Mouse (Mus musculus): ENCODE data around the gene Rap1a. TPM values are rescaled to one million over a fixed set of nuclear protein-coding genes. Genes with fewer than 3 reads are reported as not detected.

The Rap1a gene
- polyA plus RNA-seq, 1 experiment from 2014 or later: 166 TPM

GRCm38 (mm10) chr3:105697148-105697441 lies 104.0 kb downstream of the Rap1a start:
- Histone ChIP-seq H3K27me3 (replicated peaks; ENCODE audit: insufficient read depth, low read length) (0 out of 2 replicates have a peak, but pooled peaks cover 5% of the 10 kb centered on the region), H3K4me3 (ENCODE audit: low read depth, low read length) (no peak overlapping the region), H3K36me3 (ENCODE audit: insufficient read depth, low read length) (no peaks in the 10 kb centered on the region), H3K9me3 (ENCODE audit: low read length) (no peaks in the 10 kb centered on the region), H3K9ac (replicated peaks; ENCODE audit: low read depth) (no peak overlapping the region), H3K4me2 (replicated peaks; ENCODE audit: low read depth, low read length) (no peak overlapping the region), H3K4me1 (ENCODE audit: insufficient read depth, low read depth, low read length) (peaks cover 4% of the 10 kb centered on the region; the same call in 1 of the 2 replicates), H3K27ac (ENCODE audit: low read length) (no peak overlapping the region)
- DNase-seq (ENCODE audit: low spot score) (no peak), ATAC-seq (no peak)
- TF ChIP-seq EP300 (IDR thresholded peaks at IDR 0.05): no peak
- no peak for TF ChIP-seq CTCF (IDR thresholded peaks at IDR 0.05)
- 70% methylated on average over 5 of the region's 5 CpGs for WGBS

GRCm38 (mm10) chr3:105696387-105697147 lies 104.6 kb downstream of the Rap1a start:
- H3K4me2 ChIP-seq (replicated peaks; ENCODE audit: low read depth, low read length): no peak overlapping the region
- peaks cover 4% of the 10 kb centered on the region; the same call in 1 of the 2 replicates for H3K4me1 ChIP-seq (ENCODE audit: insufficient read depth, low read depth, low read length)
- H3K9ac ChIP-seq (replicated peaks; ENCODE audit: low read depth): no peak overlapping the region
- no peak for ATAC-seq
- no peak for TF ChIP-seq EP300 (IDR thresholded peaks at IDR 0.05)
- H3K27me3 ChIP-seq (replicated peaks; ENCODE audit: insufficient read depth, low read length): 0 out of 2 replicates have a peak, but pooled peaks cover 5% of the 10 kb centered on the region
- DNase-seq (ENCODE audit: low spot score): no peak
- no peaks in the 10 kb centered on the region for H3K36me3 ChIP-seq (ENCODE audit: insufficient read depth, low read length)
- H3K27ac ChIP-seq (ENCODE audit: low read length): no peak overlapping the region
- no peak overlapping the region for H3K4me3 ChIP-seq (ENCODE audit: low read depth, low read length)
- no peaks in the 10 kb centered on the region for H3K9me3 ChIP-seq (ENCODE audit: low read length)
- 64% methylated on average over 17 of the region's 17 CpGs for WGBS

- DNase-seq (ENCODE audit: low spot score): no peak
- ATAC-seq: no peak
- TF ChIP-seq EP300 (IDR thresholded peaks at IDR 0.05) (no peak), CTCF (IDR thresholded peaks at IDR 0.05) (no peak)
- Histone ChIP-seq H3K9ac (replicated peaks; ENCODE audit: low read depth) (no peak overlapping the region), H3K4me2 (replicated peaks; ENCODE audit: low read depth, low read length) (no peak overlapping the region), H3K9me3 (ENCODE audit: low read length) (no peaks in the 10 kb centered on the region), H3K4me1 (ENCODE audit: insufficient read depth, low read depth, low read length) (no peaks in the 10 kb centered on the region), H3K27ac (ENCODE audit: low read length) (no peak overlapping the region), H3K27me3 (replicated peaks; ENCODE audit: insufficient read depth, low read length) (0 out of 2 replicates have a peak, but pooled peaks cover 5% of the 10 kb centered on the region), H3K36me3 (ENCODE audit: insufficient read depth, low read length) (no peaks in the 10 kb centered on the region), H3K4me3 (ENCODE audit: low read depth, low read length) (no peak overlapping the region)
- 41% methylated on average over 19 of the region's 20 CpGs for WGBS
Observed at GRCm38 (mm10) chr3:105695476-105696386, 105.4 kb downstream of the Rap1a start.

GRCm38 (mm10) chr3:105693327-105694080 lies 107.6 kb downstream of the Rap1a start:
- no peak overlapping the region for H3K27ac ChIP-seq (ENCODE audit: low read length)
- DNase-seq (ENCODE audit: low spot score) (no peak), ATAC-seq (peak; percentile 35; the same call in 1 of the 2 replicates)
- no peak overlapping the region for H3K4me2 ChIP-seq (replicated peaks; ENCODE audit: low read depth, low read length)
- no peaks in the 10 kb centered on the region for H3K36me3 ChIP-seq (ENCODE audit: insufficient read depth, low read length)
- WGBS: 59% methylated on average over 14 of the region's 14 CpGs
- 0 out of 2 replicates have a peak, but pooled peaks cover 5% of the 10 kb centered on the region for H3K27me3 ChIP-seq (replicated peaks; ENCODE audit: insufficient read depth, low read length)
- no peaks in the 10 kb centered on the region for H3K4me1 ChIP-seq (ENCODE audit: insufficient read depth, low read depth, low read length)
- H3K9me3 ChIP-seq (ENCODE audit: low read length): no peaks in the 10 kb centered on the region
- H3K4me3 ChIP-seq (ENCODE audit: low read depth, low read length): no peak overlapping the region
- TF ChIP-seq EP300 (IDR thresholded peaks at IDR 0.05) (no peak), CTCF (IDR thresholded peaks at IDR 0.05) (no peak)
- no peak overlapping the region for H3K9ac ChIP-seq (replicated peaks; ENCODE audit: low read depth)

GRCm38 (mm10) chr3:105688536-105688935 lies 112.6 kb downstream of the Rap1a start:
- no peak for TF ChIP-seq CTCF (IDR thresholded peaks at IDR 0.05)
- no peak for TF ChIP-seq EP300 (IDR thresholded peaks at IDR 0.05)
- 80% methylated on average over 2 of the region's 2 CpGs for WGBS
- H3K9me3 ChIP-seq (ENCODE audit: low read length): no peaks in the 10 kb centered on the region
- H3K27me3 ChIP-seq (replicated peaks; ENCODE audit: insufficient read depth, low read length): no peaks in the 10 kb centered on the region
- no peaks in the 10 kb centered on the region for H3K4me1 ChIP-seq (ENCODE audit: insufficient read depth, low read depth, low read length)
- peaks cover 1% of the 10 kb centered on the region; the same call in 1 of the 2 replicates for H3K36me3 ChIP-seq (ENCODE audit: insufficient read depth, low read length)
- H3K4me2 ChIP-seq (replicated peaks; ENCODE audit: low read depth, low read length): no peak overlapping the region
- no peak overlapping the region for H3K9ac ChIP-seq (replicated peaks; ENCODE audit: low read depth)
- ATAC-seq: no peak
- no peak for DNase-seq (ENCODE audit: low spot score)
- H3K27ac ChIP-seq (ENCODE audit: low read length): no peak overlapping the region
- no peak overlapping the region for H3K4me3 ChIP-seq (ENCODE audit: low read depth, low read length)
